Mouse (Mus musculus): ENCODE data around the gene Lamtor2.
"Not testable (repeated sequence)": the region's sequence is repeated elsewhere in the genome, so short reads cannot be mapped to it uniquely, and the experiment has no call there.

The Lamtor2 gene

DNA sequence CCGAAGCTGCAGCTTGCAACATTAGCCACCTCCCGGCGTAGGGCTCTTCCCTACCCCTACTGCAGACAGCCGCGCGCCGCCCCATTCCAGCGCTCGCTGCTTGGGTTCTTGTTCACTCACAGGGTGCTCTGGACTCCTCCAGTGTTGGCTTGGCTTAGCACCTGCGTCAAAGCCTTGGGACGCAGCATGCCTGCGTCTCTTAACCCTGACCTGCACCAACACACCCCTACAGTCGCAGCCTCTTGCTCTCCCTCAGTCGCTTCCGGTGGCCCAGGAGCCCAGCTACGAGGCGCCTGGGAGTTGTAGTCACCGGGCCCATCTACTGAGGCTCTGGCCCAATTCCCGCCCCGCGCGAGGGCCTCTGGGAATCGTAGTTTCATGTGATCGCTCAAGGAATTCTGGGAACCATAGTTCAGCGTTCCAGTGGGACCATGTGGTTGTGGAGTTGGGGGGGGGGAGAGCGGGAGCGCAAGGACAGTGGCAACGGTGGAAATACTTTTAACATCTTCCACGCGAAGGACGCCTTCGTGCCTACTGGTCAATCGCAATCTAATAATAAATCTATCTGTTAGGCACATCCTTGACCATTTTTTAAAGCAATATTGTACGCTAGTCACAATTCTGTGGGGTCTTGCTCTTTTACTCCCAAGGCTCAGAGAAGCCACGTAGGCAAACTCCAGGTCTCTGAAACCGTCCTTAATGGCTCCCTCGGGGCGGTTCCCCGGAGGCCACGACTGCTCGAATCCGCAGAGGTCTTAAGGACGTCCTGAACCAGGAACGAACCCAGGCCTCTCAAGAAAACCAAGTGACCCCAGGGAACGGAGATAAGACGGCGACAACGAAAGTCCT is at the start of gene Lamtor2:
Gene Lamtor2, minus strand, starts transcription at position 399 of the 849 bp plus-strand sequence.
- peak; percentile 93 to 97 for DNase-seq

DNA sequence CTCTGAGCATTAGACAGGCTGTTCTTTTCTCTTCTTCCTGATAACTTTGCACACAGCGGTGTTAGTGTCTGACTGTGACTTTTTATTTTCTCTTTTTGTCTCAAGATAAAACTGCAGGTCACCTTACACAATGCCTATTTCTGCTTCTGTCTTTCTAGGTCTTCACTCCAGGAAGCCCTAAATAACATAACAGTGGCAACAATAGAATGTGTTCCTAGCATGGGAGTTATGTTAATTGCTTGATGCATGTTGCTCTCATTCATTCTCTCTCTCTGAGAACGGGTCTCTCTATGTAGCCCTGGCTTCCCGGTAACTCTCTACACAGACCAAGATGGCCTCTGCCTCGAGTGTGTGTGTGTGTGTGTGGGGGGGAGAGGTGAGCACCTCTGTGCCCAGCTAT is 49.6 kb upstream of the Lamtor2 start:
- no peak for DNase-seq

DNA sequence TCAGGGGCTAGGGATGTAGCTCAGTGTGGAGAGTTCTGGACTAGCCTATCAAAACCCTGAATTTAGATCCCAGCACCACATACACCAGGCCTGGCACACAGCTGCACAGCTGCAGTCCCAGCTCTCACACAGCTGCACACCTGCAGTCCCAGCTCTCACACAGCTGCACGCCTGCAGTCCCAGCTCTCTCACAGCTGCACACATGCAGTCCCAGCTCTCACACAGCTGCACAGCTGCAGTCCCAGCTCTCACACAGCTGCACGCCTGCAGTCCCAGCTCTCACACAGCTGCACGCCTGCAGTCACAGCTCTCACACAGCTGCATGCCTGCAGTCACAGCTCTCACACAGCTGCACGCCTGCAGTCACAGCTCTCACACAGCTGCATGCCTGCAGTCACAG is 43.7 kb upstream of the Lamtor2 start:
- DNase-seq, result not testable (repeated sequence)

DNA sequence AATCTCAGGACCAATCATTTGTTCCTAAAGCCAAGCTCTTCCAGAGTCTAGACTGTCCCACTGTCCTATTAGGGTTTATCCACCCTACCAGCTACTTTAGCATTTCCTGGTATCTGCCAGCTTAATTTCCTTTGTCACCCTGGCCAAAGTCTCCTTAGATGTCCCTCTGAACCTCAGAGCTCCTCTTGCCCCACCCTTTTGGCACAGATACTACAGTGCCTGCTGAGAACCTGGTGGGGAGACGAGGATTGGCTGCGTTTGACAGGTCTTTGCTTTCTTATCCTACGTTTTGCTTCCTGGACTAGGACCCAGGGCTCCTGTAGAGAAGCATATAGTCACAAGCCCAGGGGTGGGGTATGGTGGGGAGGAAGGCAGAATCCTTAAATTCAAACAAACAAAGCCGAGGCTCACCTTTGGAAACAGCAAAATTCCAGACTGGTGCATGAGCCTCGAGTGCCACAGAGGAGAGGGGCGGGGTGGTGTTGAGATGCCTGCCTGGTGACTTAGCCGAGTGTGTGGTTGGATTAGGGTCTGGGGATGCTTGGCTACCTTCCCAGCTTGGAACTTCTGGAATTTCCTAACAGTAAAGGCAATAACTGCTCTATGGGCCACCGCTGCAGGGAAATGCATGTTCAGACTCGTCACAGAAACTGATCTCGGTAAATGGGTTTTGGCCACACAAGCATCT is 41.2 kb upstream of the Lamtor2 start:
- DNase-seq, result no peak

DNA sequence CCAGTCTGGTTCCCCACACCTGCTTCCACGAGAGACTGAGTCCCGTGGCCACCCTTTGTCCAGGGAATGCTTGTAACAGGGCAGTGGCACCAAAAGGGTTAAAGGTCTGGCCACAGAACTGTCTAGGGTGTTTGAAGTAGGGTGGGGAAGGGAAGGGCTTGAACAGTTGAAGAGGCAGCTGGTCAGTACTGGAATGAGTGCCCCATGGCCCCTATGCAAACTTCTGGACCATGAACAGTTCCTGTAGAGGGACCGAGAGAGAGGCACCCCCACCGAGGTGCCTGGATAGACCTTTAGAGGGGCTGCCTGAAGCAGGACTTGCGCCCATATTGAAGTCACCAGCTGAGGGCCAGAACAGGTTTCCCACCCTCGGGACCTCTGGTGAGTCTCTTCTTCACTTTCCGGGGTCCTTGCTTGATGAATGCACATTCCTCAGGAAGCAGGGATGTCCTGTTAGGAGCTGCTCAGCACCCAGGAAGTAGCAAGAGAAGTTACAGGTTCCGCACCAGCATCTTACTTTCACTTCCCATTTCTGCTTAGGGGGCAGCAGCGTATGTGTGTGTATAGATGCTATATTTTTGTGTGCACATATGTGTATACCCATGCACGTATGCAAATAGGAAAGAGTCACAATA is 40.2 kb upstream of the Lamtor2 start:
- peak; percentile 40 to 58 for DNase-seq

DNA sequence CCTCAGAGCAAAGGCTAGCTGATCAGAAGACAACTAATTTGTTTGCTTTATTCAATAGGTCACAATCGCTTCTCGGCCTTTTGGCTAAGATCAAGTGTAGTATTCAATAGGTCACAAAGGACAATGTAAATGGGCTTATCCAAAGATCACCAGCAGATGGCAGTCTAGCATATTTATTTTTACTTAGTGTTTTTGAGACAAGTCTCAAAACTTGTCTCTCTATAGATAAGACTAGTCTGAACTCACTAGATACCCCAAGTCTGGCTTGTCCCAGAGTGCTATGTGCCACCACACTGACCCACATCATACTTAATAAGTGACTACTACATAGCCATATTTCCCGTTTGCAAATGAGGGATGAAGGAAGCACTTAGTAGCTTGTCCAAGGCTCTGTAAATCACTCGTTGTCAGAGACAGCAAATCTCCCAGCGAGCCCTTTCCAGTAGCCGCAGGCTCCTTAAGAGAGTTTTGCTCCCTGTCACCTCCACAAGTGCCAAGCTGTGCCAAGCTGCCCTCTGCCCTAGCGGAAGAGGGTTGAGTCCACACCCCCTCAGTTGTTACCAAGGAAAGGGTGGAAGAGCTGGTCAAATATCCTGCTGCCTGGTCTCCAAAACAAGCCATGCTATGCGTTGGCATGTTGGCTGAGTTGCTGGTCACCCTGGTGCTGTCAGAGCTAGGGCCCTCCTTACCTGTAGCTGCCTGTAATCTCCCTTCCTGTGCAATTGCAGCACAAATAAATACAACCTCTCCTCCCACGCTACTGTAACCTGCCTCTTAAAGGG is 39.3 kb upstream of the Lamtor2 start:
- peak; percentile 29 to 31 for DNase-seq

DNA sequence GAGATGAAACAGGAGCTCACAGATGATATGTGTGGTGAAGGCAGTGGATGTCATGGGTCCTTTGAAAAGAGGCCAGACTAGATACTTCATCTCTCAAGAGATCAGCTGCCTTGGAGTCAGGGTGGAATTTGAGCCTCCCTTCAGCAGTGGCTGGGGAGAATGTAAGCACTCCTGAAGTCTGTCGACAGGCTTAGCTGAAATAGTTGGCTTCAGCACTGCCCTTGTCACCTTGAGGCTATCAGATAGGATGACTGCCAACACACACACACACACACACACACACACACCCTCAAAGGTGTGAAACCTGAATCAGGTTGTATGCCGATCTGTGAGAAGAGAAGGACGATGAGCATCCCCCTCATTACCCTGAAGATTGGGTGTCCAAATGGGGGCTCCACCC is 38.2 kb upstream of the Lamtor2 start:
- DNase-seq, result no peak

DNA sequence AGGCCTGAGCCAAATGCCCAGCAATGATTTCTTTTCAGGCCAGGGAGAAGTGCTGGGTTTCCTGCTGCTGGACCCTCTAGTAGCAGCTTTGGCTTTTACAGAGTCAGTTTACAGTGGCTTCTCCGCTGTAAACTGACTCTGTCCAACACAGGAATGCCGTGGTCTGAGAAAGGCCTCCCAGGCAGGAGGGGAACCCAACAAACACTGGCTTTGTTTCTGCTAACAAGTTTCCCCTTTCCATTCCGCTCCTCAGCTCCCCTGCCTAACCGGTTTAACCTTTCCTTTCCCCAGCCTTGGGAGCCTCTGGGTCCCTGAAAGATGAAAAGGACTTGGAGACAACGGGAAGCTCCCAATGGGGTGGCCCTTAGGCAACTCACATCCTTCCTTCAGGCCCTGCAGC is 37.4 kb upstream of the Lamtor2 start:
- DNase-seq, result no peak

DNA sequence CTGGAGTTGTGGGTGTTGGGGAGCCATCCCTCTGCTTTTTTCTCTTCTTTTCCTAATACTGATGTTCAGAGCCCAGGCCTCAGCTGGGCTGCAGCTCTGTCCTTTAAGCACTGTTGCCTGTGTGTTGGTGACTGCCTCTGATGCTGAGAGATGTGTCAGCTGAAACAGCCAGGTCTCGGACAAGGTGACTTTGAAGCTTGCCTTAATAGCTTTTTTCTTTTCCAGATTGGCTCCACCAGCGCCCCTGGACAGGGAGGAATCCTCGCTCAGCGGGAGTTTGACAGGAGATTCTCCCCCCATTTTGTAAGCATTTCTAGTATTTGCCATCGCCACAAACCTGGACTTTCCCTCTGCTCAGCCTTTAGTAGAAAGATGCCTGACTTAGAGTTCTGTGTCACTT is 33.8 kb upstream of the Lamtor2 start:
- DNase-seq, result no peak

DNA sequence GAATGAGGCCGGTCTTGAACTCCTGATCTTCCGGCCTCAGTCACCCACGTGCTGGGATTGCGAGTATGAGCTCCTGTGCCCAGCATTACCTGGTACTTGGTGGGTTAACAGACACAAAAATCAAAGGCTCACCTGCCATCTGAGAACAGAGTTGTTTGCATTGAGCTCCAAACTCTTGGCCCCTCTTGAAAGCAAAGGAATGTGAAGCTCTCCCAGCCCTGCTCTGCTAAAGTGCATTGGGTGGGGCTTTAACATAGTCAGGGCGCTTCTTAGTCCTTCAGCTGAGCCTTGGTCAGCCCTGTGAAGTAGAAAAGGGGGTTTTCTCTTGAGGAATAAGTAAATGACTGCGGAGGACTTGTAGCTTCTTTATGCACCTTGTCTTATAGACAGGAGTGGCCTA is 32.9 kb upstream of the Lamtor2 start:
- no peak for DNase-seq

DNA sequence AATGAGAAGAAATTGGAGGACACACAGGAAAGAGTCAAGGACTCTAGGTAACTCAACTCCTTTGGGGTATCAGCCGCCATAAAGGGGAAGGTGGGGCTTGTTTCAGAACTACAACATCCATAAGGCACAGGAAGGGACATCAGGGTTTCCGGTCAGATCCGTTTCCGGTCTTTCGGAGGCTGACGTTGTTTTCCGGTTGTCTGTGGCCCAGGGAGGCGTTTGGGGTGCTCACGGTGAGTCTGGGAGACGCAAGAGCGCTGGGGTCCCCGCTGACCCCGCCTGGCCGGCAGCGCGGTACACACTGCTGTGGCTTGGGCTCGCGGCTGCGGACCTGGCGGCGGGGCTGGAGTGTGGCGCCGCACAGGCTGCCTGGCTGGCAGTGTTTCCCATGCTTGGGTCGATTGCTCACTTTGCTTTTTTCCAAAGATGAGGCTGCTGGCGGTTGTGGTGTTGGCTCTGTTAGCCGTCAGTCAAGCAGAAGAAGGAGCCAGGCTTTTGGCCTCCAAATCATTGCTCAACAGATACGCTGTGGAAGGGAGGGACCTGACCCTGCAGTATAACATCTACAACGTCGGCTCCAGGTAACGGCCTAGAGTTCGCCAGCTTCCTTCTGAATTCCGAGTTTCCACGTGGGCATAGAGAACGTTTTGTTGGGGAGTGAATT is 26.7 kb upstream of the Lamtor2 start:
- peak; percentile 65 to 70 for DNase-seq

DNA sequence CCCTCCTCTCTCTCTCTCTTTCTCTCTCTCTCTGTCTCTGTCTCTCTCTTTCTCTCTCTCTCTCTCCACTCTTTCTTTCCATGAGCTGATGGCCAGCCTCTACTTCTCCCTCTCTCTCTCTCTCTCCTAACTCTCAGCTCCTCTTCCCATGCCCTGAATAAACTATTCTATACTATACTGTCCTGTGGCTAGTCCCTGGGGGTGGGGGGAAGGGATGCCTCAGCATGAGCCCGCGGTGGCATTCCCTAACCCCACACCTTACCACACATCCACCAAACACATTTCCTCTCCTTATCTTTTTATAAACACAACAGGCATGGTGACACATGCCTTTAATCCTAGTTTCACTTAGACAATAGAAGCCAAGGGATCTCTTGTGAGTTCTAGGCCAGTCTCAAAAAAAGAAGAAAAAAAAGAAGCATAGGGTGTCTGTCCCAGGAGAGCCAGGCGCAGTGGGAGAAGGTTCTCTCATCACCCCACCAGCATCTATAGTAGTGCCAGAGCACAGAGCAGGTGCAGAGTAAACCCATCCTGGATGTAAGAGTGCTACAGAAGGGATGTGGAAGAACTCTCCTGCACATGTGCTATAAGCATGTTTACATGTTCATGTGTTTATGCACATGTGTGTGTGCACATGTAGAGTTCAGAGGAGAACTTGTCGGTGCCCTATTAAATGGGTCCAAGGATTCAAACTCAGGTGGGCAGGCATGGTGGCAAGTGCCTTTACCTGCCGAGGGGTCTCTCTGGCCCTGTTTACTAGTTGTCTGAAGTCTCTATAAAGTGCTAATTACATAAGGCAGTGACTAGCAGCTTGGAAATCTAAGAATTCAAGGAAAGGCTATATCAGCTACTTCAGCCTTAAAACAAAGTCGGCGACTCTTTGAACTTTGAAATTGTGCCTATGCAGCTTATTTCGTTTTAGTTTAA is 25.9 kb upstream of the Lamtor2 start:
- no peak for DNase-seq

DNA sequence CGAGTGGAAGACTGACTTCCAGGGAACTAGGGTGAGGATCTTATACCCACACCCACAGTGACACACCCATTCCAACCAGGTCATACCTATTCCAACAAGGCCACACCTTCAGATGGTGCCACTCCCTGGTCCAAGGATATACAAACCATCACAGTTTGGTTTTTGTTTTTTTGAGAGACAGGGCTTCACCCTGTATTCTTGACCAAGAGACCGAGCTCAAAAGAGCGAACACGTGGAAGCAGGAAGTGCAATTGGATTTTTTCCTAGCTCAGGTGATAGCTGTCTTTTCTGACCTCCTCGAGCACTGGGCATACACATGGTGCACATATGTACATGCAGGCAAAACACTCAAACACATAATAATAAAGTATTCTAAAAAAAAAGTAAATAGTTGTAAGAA is 25.0 kb upstream of the Lamtor2 start:
- not testable (repeated sequence) for DNase-seq

DNA sequence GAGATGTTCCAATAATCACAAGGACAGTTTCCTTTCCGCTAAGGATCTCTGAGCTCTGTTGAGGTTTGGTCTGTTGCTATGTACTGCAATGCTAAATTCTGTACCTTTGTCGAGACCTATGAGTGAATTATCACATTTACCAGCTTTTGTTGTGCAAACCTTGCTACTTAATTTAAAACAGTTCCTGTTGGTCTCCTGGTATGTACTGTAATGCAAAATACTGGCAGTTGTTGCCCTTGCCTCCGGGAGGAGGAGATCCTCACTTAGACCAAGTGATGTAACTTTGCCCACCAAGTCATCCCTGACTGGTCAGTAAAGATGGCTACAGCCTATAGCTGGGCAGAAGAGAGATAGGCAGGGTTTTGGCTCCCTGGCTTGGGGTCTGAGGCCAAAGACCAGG is 22.7 kb upstream of the Lamtor2 start, which contains the start of gene Ssr2:
Gene Ssr2, plus strand, starts transcription at position 337 of the 400 bp plus-strand sequence.
- DNase-seq, result no peak

DNA sequence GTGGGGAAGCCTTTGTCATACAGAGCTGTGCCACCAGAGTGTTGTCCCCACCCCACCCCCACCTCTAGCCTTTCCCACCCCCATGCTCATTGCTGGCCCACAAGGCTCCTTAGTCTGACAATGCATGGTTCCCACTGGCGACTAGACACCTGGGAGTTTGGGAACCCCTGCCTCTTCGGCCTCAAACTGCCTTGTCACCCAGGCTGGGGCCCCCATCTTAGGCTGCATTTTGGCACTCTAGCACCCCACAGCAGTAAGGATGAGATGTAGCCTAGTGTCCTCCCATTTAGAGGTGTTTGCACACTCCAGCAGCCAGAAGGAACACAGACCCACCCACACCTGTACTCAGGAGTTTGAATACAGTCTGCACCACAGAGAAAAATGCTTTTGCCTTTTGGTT is 20.9 kb upstream of the Lamtor2 start:
- DNase-seq, result no peak

DNA sequence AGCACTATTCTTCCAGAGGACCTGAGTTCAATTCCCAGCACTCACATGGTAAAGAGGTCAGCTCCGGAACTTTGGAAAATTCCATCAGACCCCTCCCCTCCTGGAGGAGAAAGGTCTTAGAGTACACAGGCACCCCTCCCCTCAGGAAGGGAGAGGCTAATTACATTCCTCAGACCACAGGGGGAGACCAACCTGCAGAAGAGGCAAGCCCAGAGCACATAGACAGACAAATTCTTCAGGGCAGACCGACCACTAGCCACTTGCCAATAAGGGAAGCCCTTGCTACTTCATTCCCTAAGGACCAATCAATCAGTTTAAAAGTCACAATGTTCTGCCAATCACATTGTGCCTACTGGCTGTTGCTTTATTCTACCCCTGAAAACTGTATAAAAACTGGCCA is 20.0 kb upstream of the Lamtor2 start:
- no peak for DNase-seq

DNA sequence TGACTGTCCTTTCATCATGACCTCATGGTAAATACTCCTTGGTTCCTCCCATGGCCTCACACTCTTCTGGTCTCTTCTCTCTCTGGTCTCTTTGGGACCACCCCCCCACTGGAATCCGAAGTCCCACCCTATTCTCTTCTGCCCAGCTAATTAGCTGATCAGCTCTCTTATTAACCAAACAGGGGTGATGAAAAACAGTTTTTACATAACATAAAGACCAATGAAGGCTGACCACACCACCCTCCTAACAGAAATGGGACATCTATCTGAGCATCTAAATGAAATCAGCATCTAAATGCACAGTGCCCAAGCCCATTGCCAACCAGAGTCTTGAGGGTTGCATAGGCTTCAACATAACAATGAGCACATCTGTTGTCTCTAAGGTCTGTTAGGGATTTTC is 19.0 kb upstream of the Lamtor2 start:
- DNase-seq, result no peak

DNA sequence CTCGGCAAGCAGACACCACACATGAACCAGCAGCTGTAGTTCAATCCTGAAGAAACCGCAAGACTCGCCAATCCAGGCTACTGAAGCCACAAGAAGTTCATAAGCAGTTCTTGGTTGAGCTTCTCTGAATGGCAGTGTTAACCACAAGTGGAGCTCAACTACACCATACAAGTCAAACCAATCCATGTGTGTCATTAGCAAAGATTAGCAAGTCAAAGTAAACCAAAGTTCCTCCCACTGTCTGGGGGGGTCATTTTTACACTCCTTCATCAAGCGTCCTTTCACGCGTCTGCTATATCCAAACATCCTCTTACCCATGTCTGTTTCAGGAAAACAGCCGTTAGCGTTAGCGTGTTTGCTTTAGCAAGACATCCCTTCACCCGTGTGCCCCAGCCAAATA is 17.5 kb upstream of the Lamtor2 start:
- DNase-seq, result no peak

DNA sequence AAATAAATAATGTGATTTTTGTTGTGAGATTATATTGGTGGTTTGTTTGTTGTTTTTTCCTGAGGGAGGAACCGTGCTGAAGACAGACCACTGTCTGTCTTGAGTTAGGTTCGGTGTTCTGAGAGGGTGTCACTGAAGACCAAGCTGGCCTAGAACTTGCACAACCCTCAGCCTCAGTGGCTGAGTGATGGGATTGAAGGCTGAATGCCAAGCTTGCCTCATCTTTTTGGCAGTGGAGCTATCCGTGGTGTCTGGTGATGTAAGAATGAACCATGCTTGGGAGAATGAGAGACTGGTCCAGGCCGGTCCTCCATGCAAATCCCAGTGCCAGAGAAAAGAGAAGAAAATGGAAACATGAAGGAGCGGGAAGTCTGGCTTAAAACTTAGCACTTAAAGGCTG is 16.8 kb upstream of the Lamtor2 start:
- no peak for DNase-seq

DNA sequence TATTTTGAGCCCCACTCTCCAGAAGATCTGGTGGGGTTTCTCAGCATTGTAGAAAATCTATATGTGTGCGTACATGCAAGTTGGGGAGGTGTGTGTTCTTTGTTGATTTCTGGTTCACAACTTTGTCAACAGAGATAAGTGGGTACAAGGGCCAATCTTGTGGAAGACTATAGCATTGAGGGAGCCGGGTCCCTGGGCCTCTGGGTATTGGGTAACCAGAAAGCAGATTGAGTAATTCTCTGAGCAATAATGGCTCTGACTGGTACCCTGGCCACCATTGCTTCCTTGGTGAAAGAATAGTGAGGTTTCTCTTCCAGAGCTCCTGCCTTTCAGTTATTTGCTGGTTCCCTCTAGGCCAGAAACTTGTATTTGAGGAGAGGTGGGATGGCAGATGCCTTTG is 16.2 kb upstream of the Lamtor2 start:
- no peak for DNase-seq

DNA sequence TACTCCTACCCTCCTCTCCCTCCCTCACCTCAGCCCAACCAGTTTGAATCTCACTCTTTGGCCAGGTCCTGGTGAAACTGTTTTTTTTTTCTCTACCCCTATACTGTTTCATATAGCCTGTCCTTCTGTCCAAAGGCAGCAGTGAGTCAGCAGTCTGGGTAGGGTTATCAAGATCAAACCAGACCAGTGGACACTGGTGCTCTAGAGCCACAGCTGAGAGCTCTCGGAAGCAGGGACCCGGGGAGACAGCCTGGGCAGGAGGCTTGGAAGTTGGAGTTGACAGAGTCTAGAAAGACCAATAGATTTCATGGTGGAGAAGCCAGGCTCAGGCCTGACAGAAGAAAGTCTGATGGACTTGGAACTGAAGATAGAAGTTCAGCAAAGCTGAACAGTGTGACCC is 15.7 kb upstream of the Lamtor2 start:
- DNase-seq, result no peak
